Mouse (Mus musculus) olfactory bulb, adult 2 months (tissue): ENCODE measurements at regions not wholly inside any gene's neighbourhood (a gene's known extent, or its start where the extent isn't known, plus 50 kb on each side); places are given as distances from the start of the nearest gene placed in this dataset.

Source experiments
- CTCF ChIP-seq: fragments of 200-500 bp; IDR thresholded peaks from 2 replicates; pipeline ENCODE4 v1.5.1; 2012; ENCODE audit warnings: low read depth, mild to moderate bottlenecking, low read length, moderate library complexity; ENCODE audit not compliant: insufficient read depth
- POLR2A ChIP-seq: fragments of 200-500 bp; IDR thresholded peaks from 2 replicates; pipeline ENCODE4 v1.6.1; 2012; ENCODE audit warnings: mild to moderate bottlenecking, low read depth, low read length, moderate library complexity; ENCODE audit not compliant: insufficient read depth

GRCm38 (mm10) chr16:67944406-67944805, 323.7 kb upstream of the Cadm2 start:
- TF ChIP-seq CTCF (no peak), POLR2A (no peak)
